Mouse (Mus musculus) thymus, postnatal 0 days (tissue): ENCODE data around the gene Cldn14. TPM values are rescaled to one million over a fixed set of nuclear protein-coding genes. Genes with fewer than 3 reads are reported as not detected.

Experiments used
- polyA plus RNA-seq: library from polyadenylated mRNA; unstranded; fragments of >200 nt; fragmentation: Nextera tagmentation; extraction: Ambion mirVana; gene quantifications from 2 replicates; pipeline ENCODE4 v1.2.1, GENCODE M21; 2015

The Cldn14 gene
- polyA plus RNA-seq, 1 experiment from 2014 or later = not detected

Other genes starting within 250 kb of the Cldn14 start
- gene Morc3, start 176.7 kb downstream of the Cldn14 start, polyA plus RNA-seq = 37.9 and 39.9 TPM in 2 replicates
- gene Chaf1b, start 124.9 kb downstream of the Cldn14 start, polyA plus RNA-seq = 70.7 and 77.5 TPM in 2 replicates
- gene Sim2, start 76.1 kb upstream of the Cldn14 start, polyA plus RNA-seq = 0.08 TPM in 1 of 2 replicates, not detected in the other